Mouse (Mus musculus) liver (tissue): ENCODE measurements at regions not wholly inside any gene's neighbourhood (a gene's known extent, or its start where the extent isn't known, plus 50 kb on each side); places are given as distances from the start of the nearest gene placed in this dataset.

Experiments
- DNase-seq: peaks from one replicate; pipeline ENCODE4 v3.0.0-alpha.2; 2020; ENCODE audit warnings: mixed read lengths

- DNase-seq: no peak
Observed at GRCm38 (mm10) chr3:149625066-149625465, 634.7 kb upstream of the Adgrl2 start.

GRCm38 (mm10) chr3:149623851-149624532 lies 633.6 kb upstream of the Adgrl2 start:
- DNase-seq: no peak

GRCm38 (mm10) chr3:149603865-149604264 lies 613.5 kb upstream of the Adgrl2 start:
- DNase-seq: no peak

- DNase-seq: no peak
Observed at GRCm38 (mm10) chr3:149601276-149601675, 610.9 kb upstream of the Adgrl2 start.

- DNase-seq: no peak
Observed at GRCm38 (mm10) chr3:149594470-149594869, 604.1 kb upstream of the Adgrl2 start.

GRCm38 (mm10) chr3:149585769-149586168 lies 595.4 kb upstream of the Adgrl2 start:
- no peak for DNase-seq

- no peak for DNase-seq
Observed at GRCm38 (mm10) chr3:149581141-149581540, 590.8 kb upstream of the Adgrl2 start.

GRCm38 (mm10) chr3:149575678-149576077 lies 585.3 kb upstream of the Adgrl2 start:
- no peak for DNase-seq

GRCm38 (mm10) chr3:149566853-149567252 lies 576.5 kb upstream of the Adgrl2 start:
- DNase-seq: no peak

GRCm38 (mm10) chr3:149550231-149550951 lies 560.0 kb upstream of the Adgrl2 start:
- DNase-seq: no peak

GRCm38 (mm10) chr3:149547045-149547444 lies 556.7 kb upstream of the Adgrl2 start:
- DNase-seq: peak; percentile 15

- DNase-seq: no peak
Observed at GRCm38 (mm10) chr3:149546256-149546655, 555.9 kb upstream of the Adgrl2 start.

- no peak for DNase-seq
Observed at GRCm38 (mm10) chr3:149534183-149534582, 543.8 kb upstream of the Adgrl2 start.

- DNase-seq: no peak
Observed at GRCm38 (mm10) chr3:149530026-149530607, 539.8 kb upstream of the Adgrl2 start.

- DNase-seq: no peak
Observed at GRCm38 (mm10) chr3:149526509-149526908, 536.2 kb upstream of the Adgrl2 start.

- DNase-seq: no peak
Observed at GRCm38 (mm10) chr3:149519575-149519929, 529.2 kb upstream of the Adgrl2 start.

GRCm38 (mm10) chr3:149518928-149519574 lies 528.7 kb upstream of the Adgrl2 start:
- no peak for DNase-seq

GRCm38 (mm10) chr3:149517537-149517936 lies 527.2 kb upstream of the Adgrl2 start:
- DNase-seq: no peak

- no peak for DNase-seq
Observed at GRCm38 (mm10) chr3:149509178-149509577, 518.8 kb upstream of the Adgrl2 start.

GRCm38 (mm10) chr3:149508671-149509070 lies 518.3 kb upstream of the Adgrl2 start:
- no peak for DNase-seq

GRCm38 (mm10) chr3:149505692-149506091 lies 515.3 kb upstream of the Adgrl2 start:
- no peak for DNase-seq

GRCm38 (mm10) chr3:149503992-149504391 lies 513.6 kb upstream of the Adgrl2 start:
- DNase-seq: no peak

- DNase-seq: no peak
Observed at GRCm38 (mm10) chr3:149500130-149500529, 509.8 kb upstream of the Adgrl2 start.

- DNase-seq: no peak
Observed at GRCm38 (mm10) chr3:149498765-149499164, 508.4 kb upstream of the Adgrl2 start.
